Mouse (Mus musculus): ENCODE data around the gene Rapgef4.

- no peak for TF ChIP-seq EP300 (IDR thresholded peaks at IDR 0.05)
- no peak for TF ChIP-seq CTCF (IDR thresholded peaks at IDR 0.05)
These were observed 215.3 kb downstream of the Rapgef4 start for GRCm38 (mm10) chr2:72196190-72196965.

Measured in lung, postnatal 0 days (tissue).